Mouse (Mus musculus): ENCODE data around the gene Pax7.

Pax7 gene

DNA sequence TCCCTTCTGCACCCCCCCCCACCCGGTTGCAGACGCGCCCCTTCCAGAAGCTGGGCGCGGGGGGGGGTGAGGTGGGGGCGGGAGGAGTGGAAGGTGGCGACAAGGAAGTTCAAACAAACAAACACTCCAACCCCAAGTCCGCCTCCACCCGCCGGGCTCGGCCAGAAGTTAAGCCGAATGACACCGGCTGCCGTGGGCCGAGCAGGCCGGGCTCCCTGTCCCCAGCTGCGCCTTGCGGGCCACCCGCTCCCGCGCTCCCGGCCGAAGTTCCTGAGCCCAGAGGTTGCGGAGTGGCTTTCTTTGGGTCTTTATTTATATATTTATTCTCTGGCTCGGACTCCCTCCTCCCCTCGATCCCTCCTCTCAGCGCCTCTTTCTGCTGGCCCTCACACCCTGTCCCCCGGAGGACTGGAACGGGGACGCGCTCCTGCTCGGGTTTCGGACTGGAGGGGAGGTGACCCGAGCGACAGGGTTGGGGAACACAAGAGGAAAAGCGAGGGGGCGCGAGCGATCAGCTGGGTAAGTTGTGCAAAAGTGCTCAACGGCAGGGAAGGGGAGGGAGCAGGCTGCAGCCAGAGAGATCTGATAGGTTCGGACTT, at the start of gene Pax7:
Gene Pax7, minus strand, starts transcription at position 493 of the 599 bp plus-strand sequence.
- DNase-seq = no peak

DNA sequence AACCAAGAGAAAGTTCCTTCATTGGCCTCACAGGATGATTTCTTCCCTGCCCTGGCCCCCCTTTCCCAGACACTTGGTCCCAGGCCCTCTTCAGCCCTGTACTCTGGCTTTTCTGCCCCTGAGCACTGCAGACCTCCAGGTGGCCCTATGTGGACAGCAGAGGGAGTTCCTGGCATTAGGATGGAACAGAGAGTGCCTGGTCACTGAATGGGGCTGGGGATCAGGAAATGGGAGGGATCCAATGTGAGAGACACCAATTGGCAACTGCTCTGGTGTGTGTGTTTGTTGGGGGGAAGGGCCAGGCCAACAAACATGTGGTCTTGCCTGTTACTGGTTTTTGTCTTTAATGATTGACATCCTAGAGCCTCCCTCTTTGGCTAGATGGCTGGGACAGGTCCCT, 48.5 kb upstream of the Pax7 start:
- DNase-seq = no peak

DNA sequence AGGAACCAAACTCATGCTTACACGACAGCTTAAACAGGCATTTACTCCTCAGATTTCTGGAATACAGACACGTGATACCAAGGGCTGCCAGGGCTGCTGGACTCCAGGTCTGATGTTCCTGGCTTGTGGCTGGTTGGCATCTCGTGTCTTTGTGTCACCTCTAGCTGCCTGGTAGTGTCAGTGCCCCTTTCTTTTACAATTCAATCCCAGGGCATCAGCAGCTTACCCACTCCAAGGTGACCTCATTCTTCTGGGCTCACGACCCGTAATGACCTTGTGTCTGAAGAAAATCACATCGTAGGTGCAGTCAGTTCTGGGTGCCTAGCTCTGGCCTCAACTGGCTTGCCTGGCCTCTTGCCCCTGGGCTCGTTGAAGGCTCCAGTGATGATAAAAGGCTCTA, 46.0 kb upstream of the Pax7 start:
- no peak for DNase-seq

DNA sequence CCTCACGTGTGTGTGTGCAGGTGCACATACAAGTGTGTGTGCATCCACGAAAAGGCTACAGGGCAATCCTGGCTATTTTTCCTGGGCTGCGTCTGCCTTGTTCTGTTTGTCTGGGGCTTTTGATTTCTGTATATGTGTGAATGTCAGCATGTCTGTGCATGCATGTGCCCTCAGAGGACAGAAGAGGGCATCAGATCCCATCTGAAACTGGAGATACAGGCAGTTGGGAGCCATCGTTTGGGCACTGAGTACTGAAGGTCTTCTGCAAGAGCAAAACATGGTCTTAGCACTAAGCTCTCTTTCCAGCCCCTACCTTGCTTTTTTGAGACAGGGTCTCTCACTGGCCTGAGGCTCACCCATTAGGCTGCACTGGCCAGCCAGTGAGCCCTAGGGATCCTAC, 45.1 kb upstream of the Pax7 start:
- DNase-seq = no peak

DNA sequence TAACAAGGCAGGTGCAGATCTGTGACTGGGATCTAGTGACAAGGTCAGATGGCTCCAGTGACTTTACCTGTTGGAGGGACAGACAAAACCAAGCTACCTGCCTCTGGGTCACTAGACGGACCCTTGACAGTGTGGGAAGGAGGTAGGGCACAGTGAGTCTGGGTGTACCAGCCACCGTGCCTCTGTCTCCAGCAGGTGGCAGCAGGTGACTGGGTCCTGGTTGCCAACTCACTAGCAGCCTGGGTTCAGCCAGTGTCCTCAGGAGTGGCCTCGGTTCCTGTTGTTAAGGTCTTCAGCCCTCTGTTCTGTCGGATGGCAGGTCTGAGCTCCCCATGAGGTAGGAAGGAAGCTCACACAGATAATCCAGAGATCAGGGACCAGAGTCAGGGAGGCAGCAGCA, 43.9 kb upstream of the Pax7 start:
- peak; percentile 82 for DNase-seq

DNA sequence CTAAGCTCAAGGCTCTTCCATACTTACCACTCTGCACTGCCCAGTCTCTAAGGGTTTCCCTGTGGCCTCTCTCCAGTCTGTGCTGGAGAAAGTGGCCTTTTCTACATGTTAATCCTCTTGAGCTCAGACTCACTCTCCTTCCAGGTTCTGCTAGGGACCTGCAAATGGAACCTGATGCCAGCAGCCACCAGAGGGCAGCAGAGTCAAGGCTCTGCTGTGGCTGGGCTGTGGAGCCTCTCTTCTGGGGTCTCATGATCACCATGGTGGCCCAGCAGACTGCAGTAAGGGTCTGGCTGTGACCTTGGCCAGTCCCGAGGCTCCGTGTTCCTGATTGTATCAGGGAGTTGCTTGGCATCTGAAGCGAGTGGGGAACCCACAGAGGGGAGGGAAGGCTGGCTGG, 39.3 kb upstream of the Pax7 start:
- peak; percentile 78 for DNase-seq

DNA sequence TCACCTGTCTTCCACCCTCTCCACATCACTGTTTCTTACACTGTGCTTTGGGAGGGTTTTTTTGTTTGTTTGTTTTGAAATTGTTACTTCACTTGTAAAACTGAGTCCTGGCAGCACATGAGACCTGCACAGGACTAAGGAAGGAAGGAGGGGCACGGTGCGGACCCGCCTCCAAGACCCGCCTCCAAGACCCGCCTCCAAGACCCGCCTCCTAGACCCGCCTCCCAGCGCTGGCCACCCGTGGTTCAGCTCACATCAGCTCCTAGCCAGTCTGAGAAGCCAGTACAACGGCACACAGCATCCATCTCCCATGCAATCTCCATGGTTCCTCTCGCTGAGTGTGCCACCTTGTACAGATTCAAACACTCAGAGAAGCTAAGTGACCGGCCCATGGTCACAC, 38.4 kb upstream of the Pax7 start:
- no peak for DNase-seq

DNA sequence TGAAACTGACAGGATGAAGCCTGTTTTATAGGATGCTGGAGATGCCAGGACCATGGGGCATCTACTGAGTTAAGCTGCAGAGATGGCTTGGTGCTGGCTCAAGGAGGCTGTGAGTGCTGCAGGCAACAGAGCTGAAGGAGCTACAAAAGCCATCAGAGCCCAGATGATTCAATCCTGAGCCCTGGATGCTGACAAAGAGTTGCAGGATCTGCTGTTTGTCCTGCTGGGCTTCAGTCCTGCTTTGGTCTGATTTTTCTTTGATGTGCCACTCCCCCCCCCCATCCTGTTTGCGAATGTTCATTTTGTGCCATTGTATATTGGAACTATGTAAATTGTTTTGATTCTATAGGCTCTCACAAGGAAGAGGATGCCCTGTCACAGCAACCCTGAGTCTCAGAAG, 29.9 kb upstream of the Pax7 start:
- no peak for DNase-seq

DNA sequence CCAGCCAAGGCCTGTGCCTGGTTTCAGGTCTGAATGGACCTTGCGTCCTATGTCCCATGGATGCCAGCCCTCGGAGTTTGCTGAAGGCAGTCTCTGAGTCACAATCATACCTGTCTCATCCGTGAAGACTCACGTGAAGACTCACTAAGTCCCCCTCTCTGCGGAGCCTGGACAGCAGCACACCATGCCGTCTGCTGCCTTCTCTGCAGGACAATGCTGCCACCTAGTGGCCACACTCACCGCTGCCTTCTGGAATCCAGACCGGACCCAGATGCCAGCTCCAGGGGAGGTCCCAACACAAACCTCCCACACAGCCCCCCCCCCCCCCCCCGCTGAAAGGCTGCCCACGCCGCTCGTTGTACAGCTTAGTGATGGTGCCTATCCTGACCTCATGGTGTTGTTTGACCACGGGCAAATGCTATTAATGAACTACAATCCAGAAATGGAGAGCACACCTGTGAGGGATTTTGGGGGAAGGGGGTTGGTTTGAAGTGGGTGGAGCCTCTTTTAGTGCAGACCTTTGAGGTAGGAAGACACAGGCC, 25.4 kb upstream of the Pax7 start:
- peak; percentile 94 for DNase-seq

DNA sequence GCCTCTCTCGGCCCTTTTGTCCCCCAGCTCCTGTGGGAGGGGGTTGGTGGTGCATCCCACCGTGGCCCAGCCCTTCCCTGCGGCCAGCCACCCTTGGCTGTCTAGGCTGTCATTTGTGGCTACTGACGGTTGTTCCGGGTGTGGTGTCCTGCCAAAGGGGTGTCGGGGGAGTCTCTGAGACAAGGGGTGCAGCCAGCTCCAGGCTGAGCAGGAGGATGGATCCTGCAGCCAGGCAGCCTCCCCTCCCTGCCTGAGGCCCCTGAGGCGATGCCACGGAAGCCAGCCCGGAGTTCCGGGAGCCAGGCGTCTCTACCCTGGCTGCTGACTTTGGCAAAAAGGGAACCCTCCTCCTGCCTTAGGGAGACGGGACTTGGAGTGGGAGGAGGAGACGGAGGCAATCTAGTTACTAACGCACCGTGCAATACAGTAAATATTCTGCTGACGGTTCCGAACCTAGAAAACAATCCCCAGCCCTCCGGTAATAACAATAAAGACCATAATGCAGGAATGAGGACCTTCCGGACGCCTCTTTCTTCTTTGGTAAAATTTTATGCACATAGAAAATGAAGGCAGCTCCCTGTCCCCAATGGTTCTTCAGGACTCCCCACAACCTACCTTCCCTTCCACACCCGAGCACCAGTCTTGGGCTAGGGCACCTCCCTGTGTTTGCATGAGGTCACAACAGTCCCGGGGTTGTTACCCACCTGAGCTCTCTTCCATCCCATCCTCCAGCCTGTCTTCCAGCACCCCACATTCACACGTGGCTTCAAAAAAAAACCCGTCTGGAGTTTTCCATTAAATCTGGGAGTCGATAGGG, 19.1 kb upstream of the Pax7 start:
- no peak for DNase-seq

DNA sequence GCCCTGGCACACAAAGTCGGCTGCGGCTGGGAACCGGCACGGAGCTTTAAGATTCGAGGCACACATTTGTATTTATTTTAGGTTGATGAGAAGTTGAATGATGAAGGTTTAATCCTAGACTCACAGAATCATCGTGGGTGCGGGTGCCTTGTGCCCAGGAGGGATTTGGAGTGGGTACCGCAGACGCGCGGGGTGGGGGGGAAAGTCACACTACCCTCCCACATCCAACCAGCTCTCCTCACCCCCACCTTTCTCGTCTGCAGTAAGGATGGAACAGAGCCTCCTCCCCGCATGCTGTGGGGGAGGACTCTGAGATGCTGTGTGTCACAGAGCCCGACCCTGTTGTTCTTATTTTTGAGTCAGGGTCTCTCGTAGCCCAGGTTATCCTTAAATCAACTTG, 18.1 kb upstream of the Pax7 start:
- no peak for DNase-seq

DNA sequence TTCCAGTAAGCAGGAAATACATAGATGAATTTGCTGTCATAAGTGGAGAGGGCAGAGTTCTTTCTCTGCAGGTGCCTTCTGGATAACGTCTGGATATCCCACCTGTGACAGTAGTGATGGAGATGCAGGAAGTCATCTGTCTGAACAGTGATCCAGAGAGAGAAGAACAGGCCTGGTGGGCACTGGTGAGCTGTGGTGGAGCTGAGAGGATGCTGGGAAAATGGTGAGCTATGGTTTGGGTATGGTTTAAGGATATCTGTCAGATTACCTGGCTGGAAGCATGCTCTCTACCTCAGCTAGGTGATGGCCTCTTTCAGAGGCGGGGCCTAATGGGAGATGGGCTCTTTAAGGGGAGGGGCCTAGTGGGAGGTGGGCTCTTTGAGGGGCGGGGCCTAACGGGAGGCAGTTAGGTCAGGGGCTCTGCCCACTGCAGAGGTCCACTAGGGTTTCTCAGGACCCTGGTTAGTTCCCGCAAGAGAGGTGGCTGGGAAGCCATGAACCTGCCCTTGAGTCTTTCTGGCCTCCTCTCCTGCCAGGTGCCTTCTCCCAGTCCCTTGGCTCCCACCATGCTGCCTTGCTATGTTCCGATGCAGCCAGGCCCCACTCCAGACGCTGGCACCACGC, 17.3 kb upstream of the Pax7 start:
- DNase-seq = no peak

DNA sequence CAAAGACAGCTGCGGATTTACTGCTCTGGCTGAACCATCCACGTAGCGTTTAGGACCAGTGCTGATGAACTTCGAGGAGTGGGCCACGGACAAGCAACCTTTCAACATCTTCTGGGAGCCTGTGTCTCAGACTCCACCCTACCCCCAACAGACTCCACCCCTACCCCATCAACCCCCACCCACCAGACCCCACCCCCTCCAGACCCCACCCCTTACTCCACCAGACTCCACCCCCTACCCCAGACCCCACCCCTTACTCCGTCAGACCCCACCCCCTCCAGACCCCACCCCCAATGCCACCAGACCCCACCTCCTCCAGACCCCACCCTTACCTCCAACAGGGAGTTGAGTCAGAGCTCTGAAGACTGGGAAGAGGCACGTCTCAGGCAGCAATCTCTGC, 10.1 kb upstream of the Pax7 start:
- DNase-seq = no peak

DNA sequence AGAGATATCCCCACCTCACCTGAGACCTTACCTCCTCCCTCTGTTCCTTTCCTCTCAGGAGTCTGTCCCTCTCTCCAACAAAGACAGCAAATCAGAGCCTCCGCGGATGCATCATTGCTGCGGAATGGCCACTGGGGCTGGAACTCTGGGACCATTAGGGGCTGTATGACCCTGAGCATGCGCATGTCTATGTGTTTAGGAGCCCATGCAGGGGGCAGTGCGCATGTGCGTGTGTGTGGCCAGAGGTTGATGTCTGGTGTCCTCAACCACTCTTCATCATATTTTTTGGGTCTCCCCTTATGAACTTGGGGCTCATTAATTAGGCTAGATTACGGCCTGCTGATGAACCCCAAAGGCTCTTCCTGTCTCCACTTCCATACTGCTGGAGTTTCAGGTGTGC, 9.6 kb upstream of the Pax7 start:
- DNase-seq = no peak

DNA sequence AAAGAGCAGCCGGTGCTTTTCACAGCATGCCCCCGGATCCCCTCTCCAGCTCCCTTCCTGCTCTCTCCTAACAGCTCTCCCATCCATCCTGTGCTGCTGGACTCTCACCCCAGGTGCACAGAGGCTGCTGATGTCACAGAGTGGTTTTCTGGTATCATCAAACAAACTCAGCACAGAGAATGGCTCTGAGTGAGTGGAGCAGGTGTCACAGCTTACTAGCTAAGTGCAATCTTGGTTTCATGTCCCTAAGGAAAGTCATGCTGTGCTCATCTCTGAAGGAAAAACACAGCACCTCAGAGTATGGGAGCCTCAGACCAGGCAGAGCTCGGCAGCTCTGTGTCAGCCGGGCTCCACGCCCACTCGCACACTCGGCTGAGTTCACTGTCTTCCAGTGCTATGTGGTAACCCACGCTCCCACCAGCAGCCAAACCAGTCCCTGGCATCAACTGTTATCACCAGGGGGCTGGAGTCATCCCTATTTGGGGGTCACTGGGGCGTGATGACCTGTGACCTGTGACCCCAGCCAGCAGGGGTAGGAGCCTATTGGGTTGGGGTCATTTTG, 7.7 kb upstream of the Pax7 start:
- no peak for DNase-seq

DNA sequence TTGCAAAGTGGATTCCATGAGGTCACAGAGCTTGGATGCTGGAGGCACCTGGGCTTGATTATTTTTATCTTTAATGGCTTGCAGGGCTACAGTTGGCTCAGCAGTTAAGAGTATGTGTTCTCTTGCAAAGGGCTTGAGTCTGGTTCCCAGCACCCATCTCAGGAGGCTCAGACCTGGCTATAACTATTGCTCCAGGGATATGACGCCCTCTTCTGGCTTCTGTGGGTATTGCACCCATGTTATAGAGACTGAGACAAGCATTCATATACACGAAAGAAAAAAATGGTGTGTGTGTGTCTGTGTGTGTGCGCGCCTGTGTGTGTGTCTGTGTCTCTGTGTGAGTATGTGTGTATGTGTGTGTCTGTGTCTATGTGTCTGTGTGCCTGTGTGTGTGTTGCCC, 7.1 kb upstream of the Pax7 start:
- no peak for DNase-seq

DNA sequence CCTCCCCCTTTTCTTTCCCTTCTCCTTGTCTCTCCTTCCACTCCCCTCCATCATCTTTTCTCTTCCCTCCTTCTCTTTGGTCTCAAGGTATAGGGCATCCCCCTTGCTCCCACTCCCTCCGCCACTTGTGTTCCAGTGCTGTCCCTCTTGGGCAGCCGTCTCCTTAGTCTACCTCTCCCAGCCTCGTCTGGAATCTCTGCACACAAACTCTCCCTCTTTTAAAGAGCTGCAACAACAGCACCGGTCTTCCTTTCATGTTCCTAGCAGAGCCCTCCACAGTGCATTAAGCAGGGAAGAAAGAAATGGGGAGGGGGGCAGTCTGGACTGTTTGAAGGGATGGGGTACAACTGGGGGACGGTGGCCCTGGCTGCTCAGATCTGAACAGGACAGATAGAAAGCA, 3.4 kb upstream of the Pax7 start:
- DNase-seq = no peak

DNA sequence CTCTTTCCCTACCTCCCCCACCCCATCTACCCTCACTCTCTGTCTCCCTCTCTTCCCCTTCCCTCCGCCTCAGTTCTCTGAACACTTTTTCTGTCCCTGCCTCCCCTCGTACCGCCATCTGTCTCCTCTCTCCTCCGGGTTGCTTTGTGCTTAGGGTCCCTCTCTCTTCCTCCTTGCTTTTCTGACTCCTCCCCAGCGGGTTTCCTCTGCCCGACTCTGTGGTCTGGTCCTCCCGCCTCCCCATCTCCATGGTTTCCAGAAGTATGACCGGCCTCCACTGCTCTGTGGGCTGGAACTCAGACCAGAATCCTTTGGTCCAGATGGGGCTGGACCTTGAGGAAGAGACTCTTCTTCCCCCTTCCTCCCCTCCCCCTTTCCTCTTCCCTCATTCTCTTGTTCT, 2.9 kb upstream of the Pax7 start:
- no peak for DNase-seq

DNA sequence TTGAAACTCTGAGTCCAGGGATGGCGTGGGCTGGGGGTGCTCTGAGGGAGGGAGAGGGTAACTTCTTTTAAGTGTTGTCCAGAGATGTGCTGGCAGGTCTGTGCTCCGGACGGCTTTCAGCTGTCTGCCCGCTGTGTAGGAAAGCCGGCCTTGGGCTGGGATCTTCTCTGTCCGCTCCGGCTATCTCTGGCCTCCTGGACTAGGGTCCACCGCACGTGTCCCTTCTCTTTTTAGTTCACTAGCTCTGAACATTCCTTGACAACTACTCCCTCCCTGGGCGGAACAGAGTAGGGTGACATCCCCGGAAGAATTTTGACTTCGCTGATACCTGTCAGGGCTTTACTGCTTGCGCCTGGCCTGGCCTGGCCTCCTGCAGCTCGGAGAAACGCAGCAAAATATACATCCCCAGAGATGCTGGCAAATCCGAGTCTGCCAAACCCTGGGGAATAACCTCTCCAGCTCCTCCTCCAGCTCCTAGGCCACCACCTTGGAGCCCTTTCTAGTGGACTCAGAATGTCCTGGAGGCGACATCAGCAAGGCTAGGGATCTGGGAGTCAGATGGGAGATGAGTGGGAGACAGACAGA, 581 bp upstream of the Pax7 start:
- no peak for DNase-seq

DNA sequence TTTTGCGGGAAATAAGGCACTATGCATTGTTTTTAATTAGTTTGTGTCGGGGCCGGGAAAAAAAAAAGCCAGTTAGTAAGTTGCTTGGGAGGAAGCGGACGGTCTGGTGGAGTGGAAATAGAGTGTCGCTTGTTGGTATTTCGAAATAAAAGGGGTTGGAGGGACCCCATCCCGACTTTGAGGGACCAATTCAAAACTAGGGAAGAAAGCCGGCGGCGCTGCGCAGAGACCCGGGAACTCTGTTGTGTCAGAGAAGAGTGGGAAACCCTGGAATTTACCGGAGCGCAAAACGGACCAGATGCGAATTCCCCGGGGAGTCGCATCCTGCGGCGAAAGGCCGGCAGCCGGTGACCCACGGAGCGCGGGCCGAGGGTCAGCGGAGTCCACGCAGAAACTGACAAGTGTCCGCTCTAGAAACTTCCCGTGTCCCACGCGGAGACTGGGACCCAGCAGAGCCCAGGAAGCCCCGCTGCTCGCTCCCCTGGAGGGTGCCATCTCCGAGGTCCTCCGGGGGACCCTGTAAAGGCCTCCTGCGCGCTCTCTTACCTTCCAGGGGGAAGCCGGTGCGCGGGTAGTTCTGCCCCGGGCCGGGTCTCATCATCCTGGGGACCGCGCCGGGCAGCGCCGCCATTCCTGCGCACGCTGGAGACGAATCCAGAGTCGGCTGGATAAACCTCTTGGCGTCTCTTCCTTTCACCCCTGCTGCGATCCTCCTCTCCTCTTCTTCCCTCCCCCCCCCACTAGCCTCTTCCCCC, 870 bp downstream of the Pax7 start:
- DNase-seq = no peak

DNA sequence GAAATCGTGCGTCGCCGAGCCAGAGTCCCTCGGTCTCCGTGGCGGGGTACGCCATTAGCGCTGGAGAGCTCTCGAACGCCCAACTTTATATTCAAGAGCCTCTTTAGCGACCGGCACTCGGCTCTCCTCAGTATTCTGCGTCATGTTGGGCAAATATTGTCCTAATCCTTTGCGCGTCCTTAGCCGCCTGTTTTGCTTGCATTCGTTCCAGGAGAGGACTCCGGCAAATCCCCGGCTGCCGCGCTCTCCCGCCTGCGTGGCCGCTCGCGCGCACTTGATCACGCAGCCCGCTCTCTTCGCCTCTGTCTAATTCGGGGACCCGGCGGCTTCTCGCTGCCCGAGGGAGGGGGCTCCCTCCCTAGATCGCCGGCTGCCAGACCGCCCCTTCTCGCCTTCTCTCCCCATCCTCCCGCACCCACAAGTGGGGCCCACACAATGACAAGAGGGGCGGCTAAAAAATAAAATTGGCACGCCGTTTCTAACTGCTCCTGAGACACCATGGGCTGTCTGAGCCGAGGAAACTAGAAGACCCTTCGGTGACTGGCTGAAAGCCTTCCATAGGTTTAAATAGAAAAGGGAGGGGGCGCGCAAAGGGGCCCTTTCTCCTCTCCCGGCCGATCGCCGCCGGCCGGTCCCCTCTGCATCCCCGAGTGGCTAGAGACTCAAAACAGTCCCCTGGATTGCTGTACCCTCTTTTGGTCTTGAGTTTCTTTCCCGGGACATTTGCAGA, 1.7 kb downstream of the Pax7 start:
- no peak for DNase-seq
